Mouse (Mus musculus) T-cell, adult 66 days (primary cell): ENCODE measurements around the gene Gpn1. TPM values are rescaled to one million over a fixed set of nuclear protein-coding genes. Genes with fewer than 3 reads are reported as not detected.

Experiments
- total RNA-seq, 2 experiments: library from RNA; stranded (reverse); gene quantifications; 3 replicates in 1 of 2; 4 replicates in 1 of 2; pipeline ENCODE4 v1.2.4; 2023

Gene Gpn1
- total RNA-seq, result 10 to 100 TPM; 50.6 TPM

DNA sequence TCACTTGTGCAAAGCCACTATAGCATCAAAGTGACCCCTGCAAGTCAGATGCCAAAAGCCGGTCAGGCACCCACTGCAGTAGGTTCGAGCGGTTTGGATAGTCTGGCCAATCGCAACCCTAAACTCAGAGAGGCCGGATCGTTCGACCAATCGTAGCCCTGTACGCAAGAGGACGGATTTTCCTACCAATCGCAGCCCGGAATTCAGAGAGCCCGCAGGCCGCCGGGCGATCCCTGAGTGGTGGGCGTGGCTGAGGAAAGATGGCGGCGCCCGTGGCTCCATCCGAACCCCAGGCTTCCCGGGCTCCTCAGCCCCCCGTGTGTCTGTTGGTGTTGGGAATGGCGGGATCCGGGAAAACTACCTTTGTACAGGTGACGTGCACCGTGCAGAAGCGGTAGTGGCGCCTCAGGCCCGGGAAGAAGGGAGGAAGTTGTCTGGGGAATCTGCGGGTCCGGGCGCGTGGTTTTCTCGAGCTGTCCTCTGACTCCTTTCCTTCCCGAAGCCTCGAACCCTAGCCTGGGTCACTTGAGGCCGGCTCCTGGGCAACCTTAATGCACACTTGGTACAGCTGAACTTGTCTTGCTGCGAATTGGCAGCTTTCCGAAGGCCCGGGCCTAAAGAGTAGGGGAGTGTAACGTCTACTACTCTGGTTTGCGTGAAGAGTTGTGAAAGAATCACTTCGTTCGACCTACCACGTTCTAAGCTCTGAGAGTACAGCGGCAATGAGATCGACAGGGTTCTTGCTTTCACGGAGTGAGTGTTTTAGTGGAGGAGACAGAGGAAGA, at the start of gene Gpn1:
TSS of gene Gpn1 (plus strand) at position 229 of the 785 bp plus-strand sequence.

DNA sequence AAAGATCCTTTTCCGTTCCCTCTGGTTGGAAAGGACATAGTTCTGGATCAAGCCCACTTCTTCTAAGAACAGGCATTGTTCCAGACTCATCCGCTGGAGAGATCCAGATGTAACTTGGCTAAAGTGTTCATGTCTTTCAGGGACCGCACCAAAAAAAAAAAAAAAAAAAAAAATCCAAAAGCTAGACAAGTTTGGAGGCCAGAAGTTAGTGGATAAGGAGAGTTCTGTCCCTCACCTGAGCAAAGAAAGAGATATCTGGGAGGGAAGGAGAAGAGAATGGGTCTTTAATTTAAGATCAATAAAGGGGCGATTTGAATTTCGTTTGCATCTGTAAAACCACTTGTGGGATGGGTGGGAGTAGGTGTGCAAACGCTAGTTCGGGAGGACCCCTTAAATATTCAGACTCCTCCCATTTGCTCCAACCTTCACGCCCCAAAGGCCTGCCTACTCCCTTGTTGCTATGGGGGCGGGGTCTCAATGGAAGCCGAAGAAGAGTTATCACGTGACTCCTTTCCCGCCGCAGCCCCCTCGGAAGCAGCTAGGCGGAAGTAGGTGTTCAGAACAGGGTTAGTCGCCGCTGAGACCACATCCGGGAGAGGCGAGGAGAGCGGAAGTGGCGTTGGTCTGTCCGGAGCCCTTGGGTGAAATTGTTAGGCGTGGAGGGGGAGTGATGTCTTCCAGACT, 42.5 kb upstream of the Gpn1 start, which contains the start of gene Zfp512:
TSS of gene Zfp512 (plus strand) at position 554 of the 684 bp plus-strand sequence.

GRCm38 (mm10) chr5:31485440-31485839, 9.1 kb upstream of the Gpn1 start, which contains the start of gene 4930548H24Rik:
Gene 4930548H24Rik, plus strand, starts transcription at chr5:31485740.

DNA sequence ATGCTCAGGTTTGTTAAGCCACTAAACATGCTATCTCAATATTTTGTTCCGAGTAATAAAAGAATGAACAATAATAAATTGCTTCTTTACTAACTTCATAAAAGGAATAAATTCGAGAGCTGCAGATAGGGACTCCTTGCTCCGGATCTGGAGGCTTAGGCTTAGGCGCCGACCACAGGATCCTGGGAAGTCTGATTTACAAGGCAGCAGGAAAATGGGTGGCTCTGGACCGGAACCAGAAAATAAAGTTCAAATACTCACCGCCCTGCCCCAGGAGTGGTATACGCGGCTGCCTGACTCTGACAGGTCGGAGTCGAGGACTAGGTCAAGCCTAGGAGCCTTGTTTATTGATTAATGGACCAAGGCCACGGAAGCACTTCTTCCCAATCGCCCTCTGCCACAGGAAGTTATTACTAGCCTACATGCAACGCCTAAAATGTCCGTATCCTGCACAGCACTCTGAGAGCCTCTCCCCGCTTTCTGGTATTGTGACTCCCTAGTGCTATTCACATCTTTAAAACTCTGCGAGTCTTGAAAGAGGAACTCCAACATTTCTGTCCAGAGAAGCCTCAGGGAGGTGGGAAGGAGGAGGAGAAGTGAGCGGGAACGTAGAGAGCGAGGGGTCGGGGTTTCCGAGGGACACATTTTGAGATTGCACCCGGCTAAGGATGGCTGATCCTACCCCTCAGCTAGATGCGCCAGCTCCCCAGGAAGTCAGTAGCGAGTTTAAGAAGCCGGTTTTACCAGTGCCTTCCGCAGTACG, 32.0 kb downstream of the Gpn1 start, which contains the start of gene Slc4a1ap:
TSS of gene Slc4a1ap (plus strand) at position 642 of the 763 bp plus-strand sequence.

DNA sequence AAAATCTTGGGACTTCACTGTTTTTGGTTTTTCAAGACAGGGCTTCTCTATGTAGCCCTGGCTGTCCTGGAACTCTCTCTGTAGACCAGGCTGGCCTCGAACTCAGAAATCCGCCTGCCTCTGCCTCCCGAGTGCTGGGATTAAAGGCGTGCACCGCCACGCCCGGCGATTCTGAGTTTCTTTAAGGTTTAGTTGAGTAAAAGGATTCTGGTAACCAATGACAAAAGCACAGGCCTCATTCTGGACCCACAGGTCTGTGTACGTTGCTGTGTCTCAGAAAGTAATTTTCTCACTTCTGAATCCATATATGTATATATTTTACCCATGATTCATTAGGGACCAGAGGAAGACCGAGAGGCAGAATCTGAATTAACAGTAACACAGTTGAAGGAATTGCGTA, 33.2 kb downstream of the Gpn1 start, which contains the start of gene Supt7l:
TSS of gene Supt7l (minus strand) at position 101 of the 400 bp plus-strand sequence.

Other genes with a start within 250 kb of the Gpn1 start
- gene Krtcap3, start 243.1 kb upstream of the Gpn1 start, total RNA-seq, result 10 to 100 TPM; 17.3 to 30.1 TPM
- 10 to 100 TPM; 14.2 to 18.8 TPM for gene Ift172, start 203.6 kb upstream of the Gpn1 start, total RNA-seq
- not detected for gene Fndc4, start 198.7 kb upstream of the Gpn1 start, total RNA-seq
- not detected for gene Gckr, start 197.3 kb upstream of the Gpn1 start, total RNA-seq
- 10 to 100 TPM; 38.2 to 40.7 TPM for gene Zfp512, start 42.3 kb upstream of the Gpn1 start, total RNA-seq
- 1 to 10 TPM; 3.2 to 3.4 TPM for gene 4930548H24Rik, start 9.0 kb upstream of the Gpn1 start, total RNA-seq
- gene Slc4a1ap, start 32.3 kb downstream of the Gpn1 start, total RNA-seq, result 10 to 100 TPM; 70.4 to 77.8 TPM
- 10 to 100 TPM; 25.0 to 26.2 TPM for gene Supt7l, start 33.1 kb downstream of the Gpn1 start, total RNA-seq
- gene Mrpl33, start 102.2 kb downstream of the Gpn1 start, total RNA-seq, result 100 to 1,000 TPM; 143 to 152 TPM
- gene Rbks, start 202.9 kb downstream of the Gpn1 start, total RNA-seq, result 10 to 100 TPM in 1 of 2 experiments, 1 to 10 TPM in 1; 9.3 to 14.0 TPM
- 10 to 100 TPM; 37.6 to 51.4 TPM for gene Babam2, start 202.9 kb downstream of the Gpn1 start, total RNA-seq